Mouse (Mus musculus) limb, embryonic 12.5 days (tissue): ENCODE results near the gene Cyp4f18. TPM values are rescaled to one million over a fixed set of nuclear protein-coding genes. Genes with fewer than 3 reads are reported as not detected.
"Not testable (repeated sequence)": the region's sequence is repeated elsewhere in the genome, so short reads cannot be mapped to it uniquely, and the experiment has no call there.

Source experiments
- ATAC-seq: fragments of 200-750 bp; cut with Nextera tagmentation; 2 replicates; pipeline ENCODE4 v1.8.0; 2017; ENCODE audit warnings: low read depth, moderate TSS enrichment; ENCODE audit not compliant: insufficient number of reproducible peaks, insufficient read depth, low FRiP score, low TSS enrichment
- H3K27ac ChIP-seq: fragments of 300-500 bp; sonication (generic); 2 replicates; pipeline ENCODE4 v1.5.1; 2016; ENCODE audit warnings: mild to moderate bottlenecking, moderate library complexity
- H3K27me3 ChIP-seq: fragments of 300-500 bp; sonication (generic); 2 replicates; pipeline ENCODE4 v1.6.1; 2016; ENCODE audit warnings: mild to moderate bottlenecking, moderate library complexity
- H3K36me3 ChIP-seq: fragments of 300-500 bp; sonication (generic); 2 replicates; pipeline ENCODE4 v1.6.1; 2016; ENCODE audit warnings: mild to moderate bottlenecking, moderate library complexity
- H3K4me1 ChIP-seq: fragments of 300-500 bp; sonication (generic); replicated peaks from 2 replicates; pipeline ENCODE4 v1.6.1; 2016
- H3K4me2 ChIP-seq: fragments of 300-500 bp; sonication (generic); 2 replicates; pipeline ENCODE4 v1.6.1; 2016; ENCODE audit warnings: mild to moderate bottlenecking, moderate library complexity
- H3K4me3 ChIP-seq: fragments of 300-500 bp; sonication (generic); replicated peaks from 2 replicates; pipeline ENCODE4 v1.5.1; 2016; ENCODE audit warnings: mild to moderate bottlenecking
- H3K9ac ChIP-seq: fragments of 300-500 bp; sonication (generic); replicated peaks from 2 replicates; pipeline ENCODE4 v1.6.1; 2016; ENCODE audit warnings: mild to moderate bottlenecking, moderate library complexity
- H3K9me3 ChIP-seq: fragments of 300-500 bp; sonication (generic); 2 replicates; pipeline ENCODE4 v1.6.1; 2016; ENCODE audit warnings: mild to moderate bottlenecking, moderate library complexity
- WGBS: fragments of 180-500 bp; shearing (Covaris S2); methylation state at CpG from one replicate; pipeline ENCODE4 v1.1.7; 2016; 5-methylcytosine and 5-hydroxymethylcytosine counted together
- polyA plus RNA-seq: library from polyadenylated mRNA; unstranded; fragments of >200 nt; fragmentation: Nextera tagmentation; extraction: Ambion mirVana; gene quantifications from 2 replicates; pipeline ENCODE4 v1.2.1, GENCODE M21; 2016

Gene Cyp4f18
- polyA plus RNA-seq, 1 experiment from 2014 or later: 0.66 TPM

- no peaks in the 10 kb centered on the region for H3K27me3 ChIP-seq
- H3K9ac ChIP-seq: no peak overlapping the region
- ATAC-seq: no peak
- H3K9me3 ChIP-seq: no peaks in the 10 kb centered on the region
- H3K4me2 ChIP-seq: no peak overlapping the region
- no peaks in the 10 kb centered on the region for H3K4me1 ChIP-seq
- H3K36me3 ChIP-seq: peaks cover 15% of the 10 kb centered on the region; the same call in 1 of the 2 replicates
- no peak overlapping the region for H3K27ac ChIP-seq
- WGBS: 85% methylated on average over 3 of the region's 3 CpGs
- no peak overlapping the region for H3K4me3 ChIP-seq
These were observed 35.2 kb downstream of the Cyp4f18 start for GRCm38 (mm10) chr8:71974211-71974610.

DNA sequence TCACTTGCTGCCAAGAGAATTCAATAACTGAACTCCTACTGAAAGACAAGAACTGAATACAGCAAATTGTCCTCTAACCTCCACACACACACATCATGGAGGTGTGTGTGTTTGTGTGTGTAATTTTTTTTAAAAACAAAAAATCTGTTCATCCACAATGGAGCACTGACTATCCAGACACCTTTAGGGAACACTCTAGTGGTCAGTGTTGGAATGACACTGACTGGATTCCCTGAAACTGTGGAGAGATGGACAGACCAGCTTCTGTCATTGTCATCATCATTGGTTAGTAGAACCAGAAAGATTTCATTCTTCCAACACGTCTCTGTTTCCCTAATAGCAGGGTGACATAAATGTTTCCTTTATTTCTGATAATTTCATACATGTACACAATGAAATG lies 37.5 kb downstream of the Cyp4f18 start:
- ATAC-seq: no peak
- H3K9me3 ChIP-seq: peaks cover 4% of the 10 kb centered on the region; the same call in 1 of the 2 replicates
- peaks cover 38% of the 10 kb centered on the region for H3K36me3 ChIP-seq
- no peak overlapping the region for H3K27ac ChIP-seq
- WGBS: 78% methylated on average over 1 of the region's 1 CpGs
- no peak overlapping the region for H3K9ac ChIP-seq
- H3K4me2 ChIP-seq: no peak overlapping the region
- H3K4me1 ChIP-seq: no peaks in the 10 kb centered on the region
- no peak overlapping the region for H3K4me3 ChIP-seq
- no peaks in the 10 kb centered on the region for H3K27me3 ChIP-seq

GRCm38 (mm10) chr8:71968636-71969035 lies 40.8 kb downstream of the Cyp4f18 start:
- 95% methylated on average over 6 of the region's 6 CpGs for WGBS
- H3K9ac ChIP-seq: no peak overlapping the region

GRCm38 (mm10) chr8:71968100-71968499 lies 41.3 kb downstream of the Cyp4f18 start:
- WGBS: 95% methylated on average over 6 of the region's 6 CpGs
- H3K9ac ChIP-seq: no peak overlapping the region
- H3K4me3 ChIP-seq: no peak overlapping the region
- H3K4me2 ChIP-seq: no peak overlapping the region
- ATAC-seq: no peak
- H3K9me3 ChIP-seq: peaks cover 17% of the 10 kb centered on the region
- no peak overlapping the region for H3K27ac ChIP-seq
- no peaks in the 10 kb centered on the region for H3K27me3 ChIP-seq
- H3K36me3 ChIP-seq: peaks cover 69% of the 10 kb centered on the region
- no peaks in the 10 kb centered on the region for H3K4me1 ChIP-seq

More at GRCm38 (mm10) chr8:71968636-71969035, 40.8 kb downstream of the Cyp4f18 start:
- no peak for ATAC-seq
- H3K4me1 ChIP-seq: no peaks in the 10 kb centered on the region
- no peak overlapping the region for H3K4me2 ChIP-seq
- peaks cover 69% of the 10 kb centered on the region for H3K36me3 ChIP-seq
- H3K27ac ChIP-seq: no peak overlapping the region
- H3K4me3 ChIP-seq: no peak overlapping the region
- H3K27me3 ChIP-seq: no peaks in the 10 kb centered on the region
- H3K9me3 ChIP-seq: peaks cover 17% of the 10 kb centered on the region

GRCm38 (mm10) chr8:71967261-71967660 lies 42.2 kb downstream of the Cyp4f18 start:
- Histone ChIP-seq H3K36me3 (peaks cover 66% of the 10 kb centered on the region), H3K27me3 (no peaks in the 10 kb centered on the region), H3K9ac (no peak overlapping the region), H3K9me3 (peaks cover 17% of the 10 kb centered on the region), H3K4me3 (no peak overlapping the region), H3K4me1 (no peaks in the 10 kb centered on the region), H3K4me2 (no peak overlapping the region), H3K27ac (no peak overlapping the region)
- 97% methylated on average over 5 of the region's 5 CpGs for WGBS
- no peak for ATAC-seq

DNA sequence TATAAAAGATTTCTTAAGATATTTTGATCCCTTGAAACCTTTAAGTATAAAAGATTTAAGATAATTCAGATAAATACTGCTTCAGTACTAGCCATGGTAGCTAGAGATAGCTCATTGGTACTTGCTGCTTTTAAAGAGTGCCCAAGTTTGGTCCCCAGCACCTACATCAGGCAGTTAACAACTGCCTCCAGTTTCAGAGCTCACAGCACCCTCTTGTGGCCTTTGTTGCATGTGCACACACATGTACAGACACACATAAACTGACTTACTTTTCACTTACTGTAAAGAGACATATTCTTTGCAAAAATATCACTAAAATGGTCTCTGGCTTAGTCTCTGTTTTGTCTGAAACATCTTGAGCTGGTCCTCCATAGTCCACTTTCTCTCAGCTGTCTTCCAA lies 43.0 kb downstream of the Cyp4f18 start:
- Histone ChIP-seq H3K4me1 (no peaks in the 10 kb centered on the region), H3K27me3 (no peaks in the 10 kb centered on the region), H3K9me3 (peaks cover 17% of the 10 kb centered on the region), H3K4me3 (no peak overlapping the region), H3K9ac (no peak overlapping the region), H3K27ac (no peak overlapping the region), H3K36me3 (peaks cover 73% of the 10 kb centered on the region), H3K4me2 (no peak overlapping the region)
- ATAC-seq: no peak

DNA sequence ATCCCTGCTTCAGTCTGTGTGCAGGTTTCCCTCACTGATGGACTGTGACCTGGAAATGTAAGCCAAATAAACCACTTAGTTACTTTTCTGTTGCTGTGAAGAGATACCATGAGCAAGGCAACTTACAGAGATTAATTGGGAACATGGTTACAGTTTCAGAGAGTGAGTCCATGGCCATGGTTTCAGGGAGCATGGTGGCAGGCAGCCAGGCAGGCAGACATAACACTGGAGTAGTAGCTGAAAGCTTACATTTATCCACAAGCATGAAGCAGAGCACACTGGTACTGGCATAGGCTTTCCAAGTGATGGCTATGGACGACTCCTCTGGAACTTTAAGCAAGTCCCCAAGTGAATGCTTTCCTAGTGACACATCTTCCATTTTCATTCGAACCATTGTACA lies 44.3 kb downstream of the Cyp4f18 start:
- no peak overlapping the region for H3K4me3 ChIP-seq

GRCm38 (mm10) chr8:71964051-71964450 lies 45.4 kb downstream of the Cyp4f18 start:
- H3K9me3 ChIP-seq: peaks cover 17% of the 10 kb centered on the region
- no peak overlapping the region for H3K4me3 ChIP-seq
- H3K36me3 ChIP-seq: peaks cover 61% of the 10 kb centered on the region
- H3K27me3 ChIP-seq: no peaks in the 10 kb centered on the region
- WGBS: 88% methylated on average over 3 of the region's 3 CpGs
- no peak overlapping the region for H3K9ac ChIP-seq
- no peaks in the 10 kb centered on the region for H3K4me1 ChIP-seq
- ATAC-seq: no peak
- no peak overlapping the region for H3K4me2 ChIP-seq
- no peak overlapping the region for H3K27ac ChIP-seq

More for the DNA sequence above, 44.3 kb downstream of the Cyp4f18 start:
- Histone ChIP-seq H3K4me1 (no peaks in the 10 kb centered on the region), H3K9ac (no peak overlapping the region), H3K27ac (no peak overlapping the region), H3K9me3 (peaks cover 17% of the 10 kb centered on the region), H3K36me3 (peaks cover 70% of the 10 kb centered on the region), H3K27me3 (no peaks in the 10 kb centered on the region), H3K4me2 (no peak overlapping the region)
- 92% methylated on average over 2 of the region's 2 CpGs for WGBS
- ATAC-seq: no peak

DNA sequence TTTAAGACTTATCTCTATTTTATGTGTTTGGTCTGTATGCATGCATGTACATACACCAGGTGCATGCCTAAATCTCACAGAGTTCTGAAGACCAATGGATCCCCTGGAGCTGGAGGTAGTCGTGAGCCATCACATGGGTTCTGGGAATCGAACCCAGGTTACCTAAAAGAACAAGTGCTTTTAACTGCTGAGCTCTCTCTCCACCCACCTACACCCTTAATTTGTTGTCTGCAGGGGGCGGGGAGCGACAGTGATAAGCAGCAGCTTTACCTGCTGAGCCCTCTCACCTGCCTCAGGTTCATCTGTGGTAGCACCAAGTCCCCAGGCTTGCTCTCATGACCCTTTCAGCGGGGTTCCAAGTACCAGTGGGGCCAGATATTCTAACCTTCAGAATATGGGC lies 47.6 kb downstream of the Cyp4f18 start:
- WGBS: 90% methylated on average over 5 of the region's 5 CpGs
- Histone ChIP-seq H3K4me3 (no peak overlapping the region), H3K27me3 (no peaks in the 10 kb centered on the region), H3K27ac (no peak overlapping the region), H3K4me1 (no peaks in the 10 kb centered on the region), H3K9me3 (peaks cover 11% of the 10 kb centered on the region), H3K36me3 (peaks cover 44% of the 10 kb centered on the region), H3K9ac (no peak overlapping the region), H3K4me2 (no peak overlapping the region)
- ATAC-seq: no peak

- no peak overlapping the region for H3K27ac ChIP-seq
- H3K4me2 ChIP-seq: no peak overlapping the region
- peaks cover 11% of the 10 kb centered on the region for H3K9me3 ChIP-seq
- H3K4me1 ChIP-seq: no peaks in the 10 kb centered on the region
- peaks cover 31% of the 10 kb centered on the region for H3K36me3 ChIP-seq
- H3K4me3 ChIP-seq: no peak overlapping the region
- no peak overlapping the region for H3K9ac ChIP-seq
- no peak for ATAC-seq
- H3K27me3 ChIP-seq: no peaks in the 10 kb centered on the region
These were observed 48.9 kb downstream of the Cyp4f18 start for GRCm38 (mm10) chr8:71960483-71960882.

DNA sequence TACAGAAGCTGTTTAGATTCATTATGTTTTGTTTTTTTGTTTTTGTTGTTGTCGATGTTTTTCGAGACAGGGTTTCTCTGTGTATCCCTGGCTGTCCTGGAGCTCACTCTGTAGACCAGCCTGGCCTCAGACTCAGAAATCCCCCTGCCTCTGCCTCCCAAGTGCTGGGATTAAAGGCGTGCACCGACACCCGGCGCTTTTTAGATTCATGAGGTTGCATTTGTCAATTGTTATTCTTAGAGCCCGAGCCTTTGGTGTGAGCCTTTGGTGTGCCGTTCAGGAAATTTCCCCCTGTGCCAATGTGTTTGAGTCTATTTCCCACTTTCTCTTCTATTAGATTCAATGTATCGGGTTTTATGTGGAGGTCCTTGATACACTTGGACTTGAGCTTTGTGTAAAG lies 54.8 kb downstream of the Cyp4f18 start:
- Histone ChIP-seq H3K27ac (no peak overlapping the region), H3K36me3 (peaks cover 31% of the 10 kb centered on the region), H3K9me3 (peaks cover 22% of the 10 kb centered on the region), H3K27me3 (no peaks in the 10 kb centered on the region), H3K4me2 (no peak overlapping the region), H3K4me3 (no peak overlapping the region), H3K4me1 (peaks cover 10% of the 10 kb centered on the region), H3K9ac (no peak overlapping the region)
- WGBS: 96% methylated on average over 9 of the region's 9 CpGs
- no peak for ATAC-seq

GRCm38 (mm10) chr8:71952961-71953700 lies 56.3 kb downstream of the Cyp4f18 start:
- 96% methylated on average over 16 of the region's 16 CpGs for WGBS
- not testable (repeated sequence) for ATAC-seq, H3K27me3 ChIP-seq, H3K27ac ChIP-seq, H3K4me3 ChIP-seq, H3K4me2 ChIP-seq, H3K9ac ChIP-seq, H3K4me1 ChIP-seq
- Histone ChIP-seq H3K9me3 (peaks cover 22% of the 10 kb centered on the region), H3K36me3 (peaks cover 26% of the 10 kb centered on the region)
